Mouse (Mus musculus): ENCODE data around the gene Mpi.

The Mpi gene

DNA sequence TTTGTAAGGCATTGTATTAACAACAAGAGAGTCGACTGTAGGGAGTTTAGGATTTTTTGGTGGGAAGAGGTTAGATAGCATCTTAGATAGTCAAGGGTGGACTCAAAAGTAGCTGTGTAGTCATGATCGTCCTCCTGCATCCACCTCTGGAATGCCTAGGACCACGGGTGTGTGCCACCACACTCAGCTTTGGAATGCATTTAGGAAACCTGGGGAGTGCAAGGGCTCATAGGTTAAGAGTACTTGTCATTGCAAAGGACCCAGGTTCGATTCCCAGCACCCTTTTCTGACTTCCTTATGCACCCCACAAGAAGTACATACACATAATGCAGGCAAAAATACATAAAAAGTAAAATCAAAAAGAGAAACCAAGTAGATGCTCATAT is 29.7 kb downstream of the Mpi start:
- DNase-seq (ENCODE audit: low spot score), result no peak

DNA sequence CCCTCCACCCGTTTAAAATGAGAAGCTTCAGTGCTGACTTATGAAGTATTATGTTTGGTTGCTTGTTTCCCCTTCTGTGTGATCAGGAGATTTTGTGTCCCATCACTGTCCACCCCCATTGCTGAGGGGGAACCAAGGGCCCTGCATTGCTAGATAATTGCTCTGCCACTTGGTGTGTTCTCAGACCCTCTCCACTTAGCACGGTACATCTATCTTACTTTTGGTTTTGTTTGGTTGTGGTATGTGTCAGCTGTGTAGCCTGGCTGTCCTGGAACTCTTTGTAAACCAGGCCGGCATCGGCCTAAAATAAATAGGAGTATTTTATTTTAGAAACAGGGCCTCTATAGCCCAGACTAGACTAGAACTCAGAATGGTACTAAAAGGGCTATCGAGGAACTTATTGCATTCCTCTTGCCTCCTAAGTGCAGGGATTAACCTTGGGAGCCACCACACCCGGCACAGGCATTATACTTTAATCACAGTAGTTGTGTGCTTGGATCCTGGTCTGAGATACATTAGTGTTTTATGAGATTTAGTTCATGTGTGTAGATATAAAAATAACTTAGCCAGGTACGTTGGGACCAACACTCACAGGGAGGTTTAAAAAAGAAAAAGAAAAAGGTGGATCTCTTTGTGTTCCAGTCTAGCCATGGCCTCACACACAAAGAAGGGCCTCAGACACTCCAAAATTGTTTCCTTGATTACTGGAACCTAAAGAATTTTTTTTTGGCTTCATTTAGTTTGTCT is 30.3 kb downstream of the Mpi start:
- DNase-seq (ENCODE audit: low spot score), result no peak

DNA sequence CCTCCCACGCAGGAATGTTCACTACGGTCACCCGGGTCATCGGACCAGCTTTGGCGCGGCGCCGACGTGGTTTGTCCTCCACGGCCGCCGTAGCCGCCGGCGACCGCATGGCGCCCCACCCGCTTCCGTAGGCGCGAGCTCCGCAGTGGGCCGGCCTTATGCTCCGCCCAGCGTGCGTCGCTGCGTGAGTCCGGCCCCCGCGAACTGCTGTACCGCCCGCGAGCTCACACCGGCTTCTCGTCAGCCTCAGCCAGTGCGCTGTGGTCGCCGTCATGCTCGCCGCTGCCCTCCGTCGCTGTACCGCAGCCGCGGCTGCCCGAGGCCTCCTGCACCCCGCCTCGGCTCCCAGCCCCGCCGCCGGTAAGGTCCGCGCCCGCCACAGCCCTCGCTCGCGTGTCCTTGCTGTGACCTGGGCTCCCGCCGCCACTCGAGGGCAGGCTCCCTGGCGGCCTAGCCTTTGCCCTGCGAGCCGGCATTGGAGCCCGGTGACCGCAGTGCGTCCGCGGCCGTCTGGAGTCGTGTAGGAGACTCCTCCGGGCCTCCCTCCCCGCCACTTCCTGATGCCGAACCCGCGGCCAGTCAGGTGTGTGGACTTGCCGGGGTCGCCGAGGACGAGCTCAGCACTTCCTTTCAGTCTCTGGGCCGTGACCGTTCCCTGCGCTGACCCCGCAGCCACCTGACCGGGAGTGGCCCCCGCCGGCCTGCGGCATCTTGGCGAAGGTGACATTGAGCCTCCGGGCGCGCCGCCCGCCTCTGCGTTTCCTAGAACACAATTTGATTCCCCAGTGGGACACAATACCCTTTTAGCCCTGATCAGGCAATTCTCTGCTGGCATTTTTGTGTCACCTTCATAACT is 31.3 kb downstream of the Mpi start, which contains the start of gene Cox5a:
TSS of gene Cox5a (plus strand) at position 219 of the 856 bp plus-strand sequence.
- peak; percentile 98 for DNase-seq (ENCODE audit: low spot score)

DNA sequence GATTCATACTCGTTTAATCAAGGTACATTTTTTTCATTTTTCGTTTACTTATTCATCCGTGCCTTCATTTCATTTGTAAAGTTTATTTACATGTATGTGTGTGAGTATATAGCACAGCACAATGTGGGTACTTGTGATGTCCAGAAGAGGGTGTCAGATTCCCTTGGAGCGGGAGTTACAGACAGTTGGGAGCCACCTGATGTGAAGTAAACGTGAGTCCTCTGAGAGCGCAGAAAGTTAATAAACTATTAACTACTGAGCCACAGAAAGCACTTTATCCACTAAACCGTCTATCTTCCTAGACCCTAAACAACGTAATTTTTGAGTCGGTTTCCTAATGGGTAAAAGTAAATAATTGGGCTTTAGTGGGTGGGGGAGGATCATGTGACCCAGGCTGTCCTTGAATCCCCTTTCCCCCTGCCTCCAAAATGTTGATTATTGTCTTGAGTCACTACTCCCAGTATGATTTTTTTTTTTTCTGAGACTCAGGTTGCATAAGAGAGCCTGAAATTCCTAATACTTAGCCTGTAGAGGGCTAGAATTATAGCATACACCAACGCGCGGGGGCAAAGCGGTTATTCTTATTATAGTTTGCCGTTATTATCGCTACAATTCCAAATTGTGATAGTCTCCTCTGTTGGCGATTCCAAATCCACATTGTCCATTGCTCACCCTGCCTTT is 32.0 kb downstream of the Mpi start:
- no peak for DNase-seq (ENCODE audit: low spot score)

DNA sequence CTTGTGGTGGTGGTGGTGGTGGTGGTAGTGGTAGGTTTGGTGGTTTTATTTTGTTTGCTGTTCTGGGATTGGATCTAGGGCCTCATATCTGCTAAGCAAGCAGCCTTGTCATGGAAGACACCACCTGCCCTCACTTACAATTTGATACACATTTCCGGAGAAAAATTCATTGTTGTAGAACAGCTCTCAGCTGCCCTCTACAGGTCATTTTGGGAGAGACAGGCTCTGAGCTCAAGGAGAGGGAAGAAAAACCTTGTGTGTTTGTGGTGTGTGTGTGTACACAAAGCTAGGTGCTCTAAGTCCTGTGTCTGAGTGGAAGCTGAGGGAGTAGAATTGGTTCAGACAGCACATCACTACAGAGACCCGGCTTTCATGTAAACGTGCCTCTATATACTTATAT is 35.5 kb downstream of the Mpi start:
- peak; percentile 80 for DNase-seq (ENCODE audit: low spot score)

DNA sequence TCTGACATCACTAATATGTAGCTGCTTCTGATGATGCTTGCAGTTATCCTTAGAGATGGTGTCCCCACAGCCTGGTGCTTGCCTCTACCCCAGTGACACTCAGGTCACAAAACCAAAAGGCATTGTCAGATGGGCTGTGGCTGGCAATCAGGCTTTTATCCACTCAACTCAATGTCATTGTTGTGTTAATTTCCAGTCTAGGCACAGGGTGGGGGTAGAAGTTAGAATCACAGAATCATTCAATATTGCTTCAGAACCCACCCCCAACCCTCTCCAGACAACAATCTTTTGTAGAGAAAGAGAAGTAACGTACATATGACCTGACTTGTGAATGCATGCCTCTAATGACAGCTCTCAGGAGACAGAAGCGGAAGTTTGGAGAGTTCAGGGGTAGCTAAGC is 42.0 kb downstream of the Mpi start:
- no peak for DNase-seq (ENCODE audit: low spot score)

DNA sequence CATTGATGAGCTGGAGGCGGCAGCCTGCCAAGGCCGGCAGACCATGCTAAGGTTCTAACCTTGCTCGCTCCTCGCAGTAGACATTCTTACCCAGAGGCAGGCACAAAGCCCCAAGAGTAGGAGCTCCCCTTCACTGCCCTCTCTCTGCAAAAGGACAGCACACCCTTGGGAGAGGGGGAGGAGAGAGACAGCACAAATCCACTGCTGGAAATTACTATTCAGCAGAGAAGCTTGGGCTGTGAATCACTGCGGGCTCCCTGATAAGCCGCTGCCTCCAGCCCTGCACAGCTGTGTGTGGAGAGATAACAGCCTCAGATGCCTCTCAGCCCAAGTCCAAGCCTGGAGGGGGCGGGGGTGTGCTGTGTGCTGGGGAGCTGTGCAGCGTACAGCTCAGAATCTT is 46.9 kb downstream of the Mpi start:
- peak; percentile 81 for DNase-seq (ENCODE audit: low spot score)

DNA sequence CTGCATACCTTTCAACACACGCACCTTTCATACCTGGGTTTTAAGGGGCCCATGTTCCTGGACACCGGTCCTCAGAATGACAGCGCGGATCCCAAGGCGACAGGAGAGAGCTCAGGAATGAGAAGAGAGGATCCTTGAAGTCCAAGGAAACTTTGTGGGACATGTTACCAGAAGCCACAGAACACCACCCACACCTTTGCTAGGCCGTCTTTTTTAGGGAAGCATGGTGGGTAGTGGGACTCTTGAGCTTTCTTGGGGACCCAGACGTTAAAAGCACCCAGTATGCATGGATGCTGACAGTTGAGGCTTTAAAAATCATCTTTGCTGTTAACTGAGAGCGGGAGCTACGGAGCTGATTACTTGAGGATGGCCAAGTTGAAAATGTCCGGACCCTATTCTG is 47.7 kb downstream of the Mpi start:
- no peak for DNase-seq (ENCODE audit: low spot score)

DNA sequence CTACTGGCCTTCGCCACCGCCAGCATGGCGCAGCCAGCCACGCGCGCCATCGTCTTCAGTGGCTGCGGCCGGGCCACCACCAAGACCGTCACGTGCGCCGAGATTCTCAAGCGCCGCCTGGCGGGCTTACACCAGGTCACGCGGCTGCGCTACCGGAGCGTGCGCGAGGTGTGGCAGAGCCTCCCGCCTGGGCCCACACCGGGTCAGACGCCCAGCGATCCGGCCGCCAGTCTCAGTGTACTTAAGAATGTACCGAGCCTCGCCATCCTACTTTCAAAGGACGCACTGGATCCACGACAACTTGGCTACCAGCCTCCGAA is 48.2 kb downstream of the Mpi start:
- peak; percentile 86 for DNase-seq (ENCODE audit: low spot score)

DNA sequence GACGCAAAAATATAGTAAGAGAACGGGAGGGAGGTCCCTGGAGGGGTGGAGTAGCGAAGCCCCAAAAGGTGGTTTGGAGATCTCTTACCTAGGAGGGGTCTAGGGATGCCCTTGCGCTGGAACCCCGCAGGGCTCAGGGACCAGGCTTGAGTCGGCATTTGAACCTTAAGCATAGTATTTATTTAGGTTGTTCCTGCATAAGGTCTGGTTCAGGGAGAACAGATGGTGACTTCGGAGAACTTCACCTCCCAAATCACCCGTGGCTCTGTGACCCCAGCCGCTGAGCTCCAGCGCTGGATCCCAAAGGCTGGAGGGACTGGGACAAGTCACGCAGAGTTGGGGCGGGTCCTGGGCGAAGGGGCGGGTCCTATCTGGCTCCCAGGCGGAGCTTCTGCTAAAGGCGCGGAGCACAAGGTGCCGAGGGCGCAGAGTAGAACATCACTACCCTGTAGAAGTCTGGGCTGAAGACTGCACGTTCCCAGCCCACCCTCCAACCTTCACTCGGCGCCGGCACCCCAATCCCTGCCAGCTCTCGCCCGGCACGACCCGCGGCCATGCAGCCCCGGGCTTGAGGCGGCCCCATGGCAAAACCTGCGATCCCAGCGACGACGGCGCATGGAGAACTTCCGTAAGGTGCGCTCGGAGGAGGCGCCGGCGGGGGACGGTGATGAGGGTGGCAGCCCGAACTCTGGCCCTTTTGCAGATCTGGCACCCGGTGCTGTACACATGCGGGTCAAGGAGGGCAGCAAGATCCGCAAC is 48.8 kb downstream of the Mpi start, which contains the start of gene Rpp25:
TSS of gene Rpp25 (plus strand) at position 405 of the 759 bp plus-strand sequence.
- DNase-seq (ENCODE audit: low spot score), result peak; percentile 87

DNA sequence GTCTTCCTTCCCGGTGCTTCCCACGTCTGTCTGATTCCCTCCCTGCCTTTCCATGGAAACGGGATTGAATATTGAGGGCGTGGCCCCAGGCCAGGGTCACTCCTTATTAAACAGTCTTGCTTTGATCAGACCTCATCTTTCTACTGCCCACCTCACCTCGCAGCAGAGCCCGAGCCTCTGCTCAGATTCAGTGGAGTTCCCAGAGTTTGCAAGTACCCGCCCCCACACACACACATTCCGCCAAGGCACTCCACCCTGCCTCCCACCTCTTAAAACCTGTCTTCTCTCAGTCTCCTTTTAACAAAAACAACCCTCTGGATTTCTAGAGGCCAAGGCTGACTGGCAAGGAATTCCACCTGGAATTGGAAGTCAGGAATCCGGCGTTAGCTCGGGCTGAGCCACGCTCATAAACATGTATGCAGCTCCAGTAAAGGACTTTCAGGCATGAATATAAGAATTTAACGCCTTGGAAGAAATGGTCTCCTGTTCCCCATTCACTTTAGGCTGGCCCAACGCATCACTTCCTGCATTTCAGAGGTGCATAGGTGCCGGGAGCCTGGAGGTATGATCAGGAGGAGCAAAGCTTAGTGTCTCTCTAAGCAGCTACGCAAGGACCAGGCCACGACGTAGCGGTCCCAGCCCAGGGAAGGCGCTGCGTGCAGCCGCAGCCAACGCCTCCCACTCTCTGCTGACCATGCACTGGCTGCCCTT is 49.5 kb downstream of the Mpi start:
- DNase-seq (ENCODE audit: low spot score), result peak; percentile 58

DNA sequence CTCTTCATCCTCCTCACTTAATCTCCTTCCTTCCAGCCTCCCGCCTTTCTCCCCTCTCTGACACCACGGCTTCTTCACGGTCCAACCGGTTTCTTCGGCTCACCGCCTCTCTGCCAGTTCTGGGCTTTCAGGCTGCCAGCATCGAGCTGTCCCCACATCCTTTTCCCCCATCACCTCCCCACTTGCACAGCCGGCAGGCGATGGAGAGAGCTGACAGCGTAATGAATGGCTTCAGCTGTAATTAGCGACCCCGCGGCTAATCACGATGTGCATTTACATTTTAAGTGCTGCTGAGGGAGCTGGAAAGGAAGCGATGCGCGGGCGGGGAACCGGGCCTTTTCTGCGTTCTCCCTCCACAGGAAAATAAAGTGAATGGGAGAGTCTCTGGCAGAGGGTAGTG is 50.7 kb downstream of the Mpi start:
- DNase-seq (ENCODE audit: low spot score), result no peak

DNA sequence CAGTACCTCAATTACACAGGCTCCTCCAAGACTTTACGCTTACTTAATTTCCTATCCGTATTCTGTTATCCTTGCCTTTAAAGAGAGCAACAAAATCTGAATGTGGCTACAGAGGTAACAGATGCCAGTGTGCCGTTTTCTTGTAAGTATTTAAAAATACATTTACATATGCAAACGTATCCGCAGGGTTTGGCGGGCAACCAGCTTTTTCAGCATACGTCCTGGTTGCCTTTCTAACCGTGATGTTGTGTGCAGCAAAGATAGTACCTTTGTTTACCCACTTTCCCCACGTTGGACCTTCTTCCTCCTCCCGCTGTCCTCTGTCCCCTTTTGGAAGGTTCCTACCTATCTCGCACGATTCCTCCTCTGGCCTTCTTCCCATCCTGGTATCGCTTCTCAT is 51.1 kb downstream of the Mpi start:
- no peak for DNase-seq (ENCODE audit: low spot score)

DNA sequence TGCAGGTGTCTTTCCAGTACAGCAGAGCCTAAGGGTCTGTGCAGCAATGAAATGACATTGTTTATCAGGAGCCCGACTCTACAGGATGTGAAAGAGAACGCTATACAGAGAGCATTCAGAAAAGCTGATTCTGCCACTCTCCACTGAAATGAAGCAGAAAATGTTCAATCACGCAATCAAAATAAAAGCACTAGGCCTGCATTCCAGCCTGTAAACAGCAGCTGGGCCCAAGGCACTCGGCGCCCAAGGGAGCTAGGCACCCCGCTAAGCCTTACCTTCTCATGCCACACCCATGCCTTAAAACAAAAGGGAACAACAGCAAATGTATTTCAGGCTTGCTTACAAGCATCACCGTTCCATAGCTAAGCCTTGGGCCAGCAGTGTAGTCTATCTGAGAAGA is 54.0 kb downstream of the Mpi start:
- DNase-seq (ENCODE audit: low spot score), result no peak

DNA sequence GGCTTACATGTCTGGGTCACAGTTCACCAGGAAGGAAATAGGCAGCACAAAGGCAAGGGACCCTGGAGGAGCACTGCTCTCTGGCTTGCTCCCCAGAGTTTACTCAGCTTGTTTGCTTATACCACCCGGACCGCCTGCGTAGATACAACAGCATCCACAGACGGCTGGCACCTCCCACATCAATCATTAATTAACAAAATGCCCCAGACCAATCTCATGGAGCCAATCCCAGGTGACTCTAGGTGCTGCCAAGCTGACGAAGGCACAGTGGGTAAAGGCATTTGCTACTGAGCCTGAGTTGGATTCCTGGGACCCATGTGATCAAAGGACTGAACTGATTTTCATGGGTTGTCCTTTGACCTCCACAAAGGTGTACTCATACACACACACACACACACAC is 55.3 kb downstream of the Mpi start:
- DNase-seq (ENCODE audit: low spot score), result no peak

DNA sequence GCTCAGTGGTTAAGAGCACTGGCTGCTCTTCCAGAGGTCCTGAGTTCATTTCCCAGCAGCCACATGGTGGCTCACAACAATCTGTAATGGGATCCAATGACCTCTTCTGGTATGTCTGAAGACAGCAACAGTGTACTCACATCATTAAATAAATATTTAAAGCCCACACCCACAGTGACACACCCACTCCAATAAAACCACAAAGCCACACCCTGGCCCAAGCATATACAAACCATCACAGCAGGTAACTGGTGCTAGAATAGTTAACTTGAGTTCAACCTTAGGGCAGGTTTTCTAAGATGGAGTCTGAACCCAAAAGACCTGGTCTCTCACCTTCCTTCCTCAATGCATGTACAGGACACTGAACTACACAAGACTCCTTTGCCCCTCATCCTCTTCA is 57.6 kb downstream of the Mpi start:
- DNase-seq (ENCODE audit: low spot score), result no peak
